Comparison of ENCODE assay signal across 27 mouse cellular contexts in the genomic region with DNA sequence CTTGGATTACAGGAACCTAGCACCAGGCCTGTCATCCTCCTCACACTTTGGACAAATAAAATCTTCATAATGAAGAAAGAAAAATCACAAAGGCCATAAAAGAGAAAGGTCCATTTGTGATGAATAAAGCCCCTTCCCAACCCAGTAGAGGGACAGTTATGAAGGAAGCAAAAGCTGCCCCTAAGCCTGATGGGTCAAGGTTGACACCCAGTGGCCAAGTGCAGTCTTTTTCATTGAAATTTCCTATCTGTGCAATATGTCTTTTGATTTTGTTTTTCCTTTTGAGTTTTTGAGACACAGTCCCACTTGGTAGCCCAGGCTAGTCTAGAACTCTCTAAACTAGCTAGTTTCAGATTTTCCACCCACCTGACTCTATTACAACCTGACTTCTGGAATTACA. TPM values are rescaled to one million over a fixed set of nuclear protein-coding genes. Genes with fewer than 3 reads are reported as not detected.
A peak's percentile ranks its signal among the peaks of the same experiment; 100 is the strongest.
DNase-seq lines count a peak whose midpoint lies in the region; ATAC-seq and TF ChIP-seq lines count a peak whose summit lies in the region.
"Had no signal": no experiment of that assay in that cellular context is flagged by ENCODE, and none has a peak within 500 bp of the region (broad histone marks: within the 10 kb centered on the region; RNA-seq: fewer than 3 reads in every experiment).

No protein-coding gene starts in this region.

- TF ChIP-seq POLR2A in kidney, adult 2 months (IDR thresholded peaks at IDR 0.05; ENCODE audit: low read depth, low read length): no peak
- no peak for TF ChIP-seq POLR2A in heart, adult 2 months (IDR thresholded peaks at IDR 0.05; ENCODE audit: insufficient read depth, low read depth, low read length)

- H3K27ac ChIP-seq in kidney, adult 2 months (ENCODE audit: insufficient read depth, low read depth, low read length): no peak overlapping the region
- no peak overlapping the region for H3K27ac ChIP-seq in kidney, embryonic 16.5 days (ENCODE audit: low read length)
- H3K27ac ChIP-seq in liver, embryonic 14.5 days: no peak overlapping the region
- no peak overlapping the region for H3K27ac ChIP-seq in heart, adult 2 months
- H3K27ac ChIP-seq: forebrain, embryonic 10.5 days; hindbrain, embryonic 10.5 days; kidney, embryonic 15.5 days; liver, embryonic 15.5 days; midbrain, embryonic 13.5 days; neural tube, embryonic 12.5 days had no signal

- H3K36me3 ChIP-seq in kidney, adult 2 months (ENCODE audit: control insufficient read depth, insufficient read depth, low read length): no peaks in the 10 kb centered on the region
- no peaks in the 10 kb centered on the region for H3K36me3 ChIP-seq in kidney, embryonic 16.5 days (ENCODE audit: insufficient read depth, low read length)
- no peaks in the 10 kb centered on the region for H3K36me3 ChIP-seq in liver, embryonic 14.5 days (replicated peaks; ENCODE audit: control insufficient read depth, insufficient read depth, low read depth)
- H3K36me3 ChIP-seq in heart, adult 2 months (ENCODE audit: control insufficient read depth, insufficient read depth, low read length): no peaks in the 10 kb centered on the region
- H3K36me3 ChIP-seq: forebrain, embryonic 10.5 days; heart, embryonic 12.5 days; hindbrain, embryonic 10.5 days; kidney, embryonic 15.5 days; liver, embryonic 15.5 days; midbrain, embryonic 13.5 days; neural tube, embryonic 12.5 days had no signal

- no peaks in the 10 kb centered on the region for H3K27me3 ChIP-seq in kidney, adult 2 months (replicated peaks; ENCODE audit: control insufficient read depth, insufficient read depth, low read length)
- H3K27me3 ChIP-seq in kidney, embryonic 16.5 days (ENCODE audit: insufficient read depth, low read length): no peaks in the 10 kb centered on the region
- H3K27me3 ChIP-seq in liver, embryonic 14.5 days (ENCODE audit: control insufficient read depth, insufficient read depth, low read length): no peaks in the 10 kb centered on the region
- no peaks in the 10 kb centered on the region for H3K27me3 ChIP-seq in heart, adult 2 months (ENCODE audit: control insufficient read depth, insufficient read depth, low read length)
- H3K27me3 ChIP-seq: heart, embryonic 12.5 days; kidney, embryonic 15.5 days; liver, embryonic 15.5 days; midbrain, embryonic 13.5 days; neural tube, embryonic 12.5 days had no signal

- no peak overlapping the region for H3K4me3 ChIP-seq in kidney, adult 2 months (ENCODE audit: insufficient read depth, low read depth, low read length)
- H3K4me3 ChIP-seq in kidney, embryonic 16.5 days (ENCODE audit: low read length): no peak overlapping the region
- no peak overlapping the region for H3K4me3 ChIP-seq in liver, embryonic 14.5 days (ENCODE audit: insufficient read depth in 1 of 2, low read depth in 2 of 2, low read length in 2 of 2)
- H3K4me3 ChIP-seq in heart, adult 2 months: no peak overlapping the region
- H3K4me3 ChIP-seq: forebrain, embryonic 10.5 days; heart, embryonic 12.5 days; hindbrain, embryonic 10.5 days; kidney, embryonic 15.5 days; liver, embryonic 15.5 days; midbrain, embryonic 13.5 days; neural tube, embryonic 12.5 days had no signal

- ATAC-seq in kidney, embryonic 16.5 days (ENCODE audit: low FRiP score, low TSS enrichment): no peak
- ATAC-seq in liver, embryonic 14.5 days (ENCODE audit: insufficient read depth): no peak
- ATAC-seq: forebrain, embryonic 16.5 days; midbrain, embryonic 13.5 days had no signal

- H3K9me3 ChIP-seq in kidney, embryonic 16.5 days (ENCODE audit: low read length): no peaks in the 10 kb centered on the region
- no peaks in the 10 kb centered on the region for H3K9me3 ChIP-seq in liver, embryonic 14.5 days (ENCODE audit: control insufficient read depth, low read length)
- H3K9me3 ChIP-seq: forebrain, embryonic 10.5 days; heart, embryonic 12.5 days; hindbrain, embryonic 10.5 days; kidney, embryonic 15.5 days; liver, embryonic 15.5 days; midbrain, embryonic 13.5 days; neural tube, embryonic 12.5 days had no signal

- TF ChIP-seq EP300 in liver, embryonic 14.5 days (IDR thresholded peaks at IDR 0.05; ENCODE audit: low read depth): no peak
- no peak for TF ChIP-seq EP300 in heart, adult 2 months (IDR thresholded peaks at IDR 0.05; ENCODE audit: insufficient read depth, low read depth, low read length)

- H3K9ac ChIP-seq in kidney, embryonic 16.5 days (replicated peaks; ENCODE audit: low read length): no peak overlapping the region
- H3K9ac ChIP-seq in liver, embryonic 14.5 days (replicated peaks): no peak overlapping the region
- no peak overlapping the region for H3K9ac ChIP-seq in heart, adult 2 months (ENCODE audit: low read depth, low read length)
- H3K9ac ChIP-seq: heart, embryonic 12.5 days; kidney, embryonic 15.5 days; liver, embryonic 15.5 days; midbrain, embryonic 13.5 days; neural tube, embryonic 12.5 days had no signal

- H3K4me2 ChIP-seq in kidney, embryonic 16.5 days (replicated peaks; ENCODE audit: low read depth, low read length): no peak overlapping the region
- H3K4me2 ChIP-seq in liver, embryonic 14.5 days (ENCODE audit: low read depth): no peak overlapping the region
- H3K4me2 ChIP-seq: heart, embryonic 12.5 days; kidney, embryonic 15.5 days; liver, embryonic 15.5 days; midbrain, embryonic 13.5 days; neural tube, embryonic 12.5 days had no signal

- H3K79me2 ChIP-seq in heart, adult 2 months (replicated peaks; ENCODE audit: control insufficient read depth, insufficient read depth, low read length): no peaks in the 10 kb centered on the region

- no peaks in the 10 kb centered on the region for H3K4me1 ChIP-seq in kidney, adult 2 months (ENCODE audit: control insufficient read depth, insufficient read depth, low read length)
- H3K4me1 ChIP-seq in kidney, embryonic 16.5 days (ENCODE audit: insufficient read depth, low read length): no peaks in the 10 kb centered on the region
- H3K4me1 ChIP-seq in liver, embryonic 14.5 days (replicated peaks; ENCODE audit: control insufficient read depth in 2 of 2, insufficient read depth in 2 of 2, low read length in 1 of 2): no peaks in the 10 kb centered on the region
- no peaks in the 10 kb centered on the region for H3K4me1 ChIP-seq in heart, adult 2 months (ENCODE audit: control insufficient read depth, insufficient read depth, low read length)
- H3K4me1 ChIP-seq: forebrain, embryonic 10.5 days; hindbrain, embryonic 10.5 days; kidney, embryonic 15.5 days; liver, embryonic 15.5 days; midbrain, embryonic 13.5 days; neural tube, embryonic 12.5 days had no signal

- intact Hi-C loops in heart, adult 2 months (cut with DNase I): no loop called here

- DNase-seq in kidney, adult 2 months: peak; percentile 46
- DNase-seq in liver, embryonic 14.5 days (ENCODE audit: low read depth in 3 of 3, low spot score in 3 of 3): no peak
- no peak for DNase-seq in liver
- peak; percentile 27 for DNase-seq in A20 (ENCODE audit: low read depth, low spot score)
- peak; percentile 12 for DNase-seq in Muller cell, postnatal 12 days (ENCODE audit: inconsistent ontology term)
- DNase-seq in heart, adult 2 months: no peak
- DNase-seq in adrenal gland, adult 2 months: no peak
- DNase-seq: B cell, adult 2 months; cerebellum, adult 11-12 months; cerebellum, postnatal 10 days; gastrocnemius, postnatal 14 days; heart, adult 11 months; heart, postnatal 10 days; lung, postnatal 14 days; retina, postnatal 1 day; thymus, postnatal 25 days had no signal

- TF ChIP-seq CTCF in kidney, adult 2 months (conservative IDR thresholded peaks at IDR 0.05; ENCODE audit: insufficient read depth, insufficient read length, low read depth, low read length): peak; percentile 54; the same call in 1 of the 2 replicates
- peak; percentile 14; the same call in 1 of the 2 replicates for TF ChIP-seq CTCF in liver, embryonic 14.5 days (IDR thresholded peaks at IDR 0.05; ENCODE audit: low read depth)
- TF ChIP-seq CTCF in heart, adult 2 months (IDR thresholded peaks at IDR 0.05): no peak

RNA-seq across cellular contexts. Expression of gene Bbs5, which starts 27.7 kb away (rescaled TPM):
- 1.3 and 1.7 TPM in 2 replicates for polyA plus RNA-seq in kidney, adult 2 months (2012; rRNA removed)
- polyA plus RNA-seq in kidney, embryonic 16.5 days (2015; fragmentation: Nextera tagmentation; extraction: Ambion mirVana): 16.1 and 19.9 TPM in 2 replicates
- polyA plus RNA-seq in liver, embryonic 14.5 days (2012; rRNA removed): 1.6 and 1.8 TPM in 2 replicates
- 3.2 and 3.4 TPM in 2 replicates for polyA plus RNA-seq in liver, embryonic 14.5 days (2014; fragmentation: Nextera tagmentation; extraction: Ambion mirVana)
- 1 to 10 TPM; 5.1 to 5.2 TPM for total RNA-seq in heart, adult 2 months (2021)
- 1.6 and 2.0 TPM in 2 replicates for polyA plus RNA-seq in heart, adult 2 months (2012; rRNA removed)
- 1 to 10 TPM; 7.0 to 8.3 TPM for total RNA-seq in adrenal gland, adult 2 months (2021)
- polyA plus RNA-seq in adrenal gland, adult 2 months (2012; rRNA removed): 0.07 and 0.43 TPM in 2 replicates

RNA-seq across cellular contexts. Expression of gene Lrp2, which starts 33.4 kb away (rescaled TPM):
- polyA plus RNA-seq in kidney, adult 2 months (2012; rRNA removed): 283 and 389 TPM in 2 replicates
- 21.4 and 23.0 TPM in 2 replicates for polyA plus RNA-seq in kidney, embryonic 16.5 days (2015; fragmentation: Nextera tagmentation; extraction: Ambion mirVana)
- polyA plus RNA-seq in liver, embryonic 14.5 days (2012; rRNA removed): 0.04 and 0.07 TPM in 2 replicates
- 0.10 and 0.11 TPM in 2 replicates for polyA plus RNA-seq in liver, embryonic 14.5 days (2014; fragmentation: Nextera tagmentation; extraction: Ambion mirVana)
- total RNA-seq in heart, adult 2 months (2021): 1 to 10 TPM in 1 of 2 experiments, under 1 TPM in 1; 0.84 to 1.2 TPM
- 0.31 and 0.61 TPM in 2 replicates for polyA plus RNA-seq in heart, adult 2 months (2012; rRNA removed)
- total RNA-seq in adrenal gland, adult 2 months (2021): under 1 TPM; 0.52 to 0.73 TPM
- 0.04 TPM in 2 replicates for polyA plus RNA-seq in adrenal gland, adult 2 months (2012; rRNA removed)
- total RNA-seq: gastrocnemius, postnatal 14 days; megakaryocyte, adult 5-6 weeks had no signal

RNA-seq across cellular contexts. Expression of gene Klhl41, which starts 50.6 kb away (rescaled TPM):
- 0.08 and 1.8 TPM in 2 replicates for polyA plus RNA-seq in kidney, adult 2 months (2012; rRNA removed)
- 0.86 and 1.1 TPM in 2 replicates for polyA plus RNA-seq in kidney, embryonic 16.5 days (2015; fragmentation: Nextera tagmentation; extraction: Ambion mirVana)
- polyA plus RNA-seq in liver, embryonic 14.5 days (2012; rRNA removed): 0.02 and 0.04 TPM in 2 replicates
- not detected in 2 replicates for polyA plus RNA-seq in liver, embryonic 14.5 days (2014; fragmentation: Nextera tagmentation; extraction: Ambion mirVana)
- 10 to 100 TPM; 67.3 to 75.7 TPM for total RNA-seq in heart, adult 2 months (2021)
- polyA plus RNA-seq in heart, adult 2 months (2012; rRNA removed): 19.3 and 40.7 TPM in 2 replicates
- total RNA-seq in adrenal gland, adult 2 months (2021): under 1 TPM; 0.35 TPM
- polyA plus RNA-seq in adrenal gland, adult 2 months (2012; rRNA removed): 0.04 TPM in 1 of 2 replicates, not detected in the other
- total RNA-seq: megakaryocyte, adult 5-6 weeks had no signal
- polyA plus RNA-seq: forebrain, embryonic 16.5 days; spleen, adult 2 months had no signal

Comparison
In these comparisons a context has a peak if more than half of its experiments do, and no peak if none do; other contexts are left out.
1. DNase-seq: peak in kidney, adult 2 months (single experiment), A20 (single experiment) and Muller cell, postnatal 12 days (single experiment); none in liver, embryonic 14.5 days (0 of 3), liver (single experiment), heart, adult 2 months (0 of 2) and adrenal gland, adult 2 months (single experiment).
2. RNA of gene Lrp2, which starts 33.4 kb away (polyA plus RNA-seq): 283 to 389 TPM in kidney, adult 2 months and 21.4 to 23.0 TPM in kidney, embryonic 16.5 days; 0.31 to 0.61 TPM in heart, adult 2 months, 0.04 to 0.11 TPM in liver, embryonic 14.5 days and 0.04 TPM in adrenal gland, adult 2 months; every median in the first group is over 10 times any median in the second.